Mouse (Mus musculus) MEL (cell line): ENCODE data around the gene Tshz2.

Experiments
- CHD2 ChIP-seq: IDR thresholded peaks from 2 replicates; pipeline ENCODE4 v1.6.1; 2011; ENCODE audit warnings: low read length, improper control_type of control experiment
- CTCF ChIP-seq, 3 experiments: IDR thresholded peaks in 2 of 3; conservative IDR thresholded peaks in 1 of 3; 2 replicates each; pipeline ENCODE4 v1.5.1; 2011 to 2012; ENCODE audit warnings: low read length in 3 of 3, low read depth in 2 of 3, mild to moderate bottlenecking in 2 of 3, improper control_type of control experiment in 1 of 3, inconsistent platforms in 1 of 3, mixed read lengths in 1 of 3, moderate library complexity in 1 of 3; ENCODE audit not compliant: control insufficient read depth in 1 of 3, insufficient read depth in 1 of 3, poor library complexity in 1 of 3, severe bottlenecking in 1 of 3
- E2F4 ChIP-seq: IDR thresholded peaks from 2 replicates; pipeline ENCODE4 v1.6.1; 2011; ENCODE audit warnings: low read depth, low read length, improper control_type of control experiment, borderline replicate concordance
- EP300 ChIP-seq, 2 experiments: IDR thresholded peaks; 2 replicates each; pipeline ENCODE4 v1.6.1; 2011; ENCODE audit warnings: improper control_type of control experiment in 2 of 2, low read length in 2 of 2, low read depth in 1 of 2, mild to moderate bottlenecking in 1 of 2
- HCFC1 ChIP-seq: IDR thresholded peaks from 2 replicates; pipeline ENCODE4 v1.6.1; 2012; ENCODE audit warnings: low read depth, mild to moderate bottlenecking, inconsistent platforms, low read length, improper control_type of control experiment, moderate library complexity
- JUND ChIP-seq: IDR thresholded peaks from 2 replicates; pipeline ENCODE4 v1.6.1; 2011; ENCODE audit warnings: low read depth, mild to moderate bottlenecking, improper control_type of control experiment, low read length
- MAX ChIP-seq: IDR thresholded peaks from 2 replicates; pipeline ENCODE4 v1.6.1; 2011; ENCODE audit warnings: low read length, improper control_type of control experiment
- NRF1 ChIP-seq: IDR thresholded peaks from 2 replicates; pipeline ENCODE4 v1.6.1; 2014; ENCODE audit warnings: low read depth, mild to moderate bottlenecking, inconsistent platforms, low read length, improper control_type of control experiment, moderate library complexity; ENCODE audit not compliant: poor library complexity, insufficient read depth, severe bottlenecking
- POLR2A ChIP-seq, 2 experiments: IDR thresholded peaks; 2 replicates each; pipeline ENCODE4 v1.6.1; 2011 to 2012; ENCODE audit warnings: low read length in 2 of 2, mild to moderate bottlenecking in 2 of 2, control low read depth in 1 of 2, improper control_type of control experiment in 1 of 2, low read depth in 1 of 2, moderate library complexity in 1 of 2; ENCODE audit not compliant: control insufficient read depth in 1 of 2, insufficient read depth in 1 of 2, poor library complexity in 1 of 2
- RCOR1 ChIP-seq: IDR thresholded peaks from 2 replicates; pipeline ENCODE4 v1.6.1; 2012; ENCODE audit warnings: low read depth, mild to moderate bottlenecking, inconsistent platforms, low read length, improper control_type of control experiment
- TAL1 ChIP-seq: IDR thresholded peaks from 2 replicates; pipeline ENCODE4 v1.6.1; 2012; ENCODE audit warnings: mild to moderate bottlenecking, inconsistent platforms, low read length, moderate library complexity, mixed read lengths
- TBP ChIP-seq: IDR thresholded peaks from 2 replicates; pipeline ENCODE4 v1.8.0; 2011; ENCODE audit warnings: low read depth, low read length, improper control_type of control experiment

- TF ChIP-seq POLR2A (IDR thresholded peaks at IDR 0.05; ENCODE audit: control insufficient read depth in 1 of 2, insufficient read depth in 1 of 2, low read depth in 1 of 2, low read length in 2 of 2, poor library complexity in 1 of 2) = no peak
- no peak for TF ChIP-seq CTCF (IDR thresholded peaks at IDR 0.05 in 2 of 3, conservative IDR thresholded peaks at IDR 0.05 in 1 of 3; ENCODE audit: control insufficient read depth in 1 of 3, insufficient read depth in 1 of 3, low read depth in 2 of 3, low read length in 3 of 3, poor library complexity in 1 of 3, severe bottlenecking in 1 of 3)
- no peak for TF ChIP-seq TAL1
- TF ChIP-seq EP300 (IDR thresholded peaks at IDR 0.05; ENCODE audit: low read depth in 1 of 2, low read length in 2 of 2) = no peak
- TF ChIP-seq HCFC1 = no peak
- no peak for TF ChIP-seq E2F4
- no peak for TF ChIP-seq CHD2
- no peak for TF ChIP-seq TBP
- TF ChIP-seq RCOR1 = no peak
- no peak for TF ChIP-seq MAX
- no peak for TF ChIP-seq NRF1
- no peak for TF ChIP-seq JUND
These were observed 370.0 kb downstream of the Tshz2 start for GRCm38 (mm10) chr2:170002594-170003504.
